Mouse (Mus musculus) lung, postnatal 0 days (tissue): ENCODE results near the gene Fbxw7. TPM values are rescaled to one million over a fixed set of nuclear protein-coding genes. Genes with fewer than 3 reads are reported as not detected.
"Not testable (repeated sequence)": the region's sequence is repeated elsewhere in the genome, so short reads cannot be mapped to it uniquely, and the experiment has no call there.

Experiments used
- ATAC-seq: fragments of 200-750 bp; cut with Nextera tagmentation; 2 replicates; pipeline ENCODE4 v1.8.0; 2017; ENCODE audit warnings: moderate library complexity
- DNase-seq: peaks from one replicate; pipeline ENCODE4 v3.0.0-alpha.2; 2016; ENCODE audit warnings: low spot score
- H3K27ac ChIP-seq: fragments of 300-500 bp; sonication (generic); 2 replicates; pipeline ENCODE4 v1.5.1; 2014; ENCODE audit warnings: antibody characterized with exemption, mild to moderate bottlenecking, low read length, mixed read lengths
- H3K27me3 ChIP-seq: fragments of 300-500 bp; sonication (generic); replicated peaks from 2 replicates; pipeline ENCODE4 v1.6.1; 2014; ENCODE audit warnings: low read length, mixed read lengths; ENCODE audit not compliant: insufficient read depth
- H3K36me3 ChIP-seq: fragments of 300-500 bp; sonication (generic); 2 replicates; pipeline ENCODE4 v1.6.1; 2014; ENCODE audit warnings: low read length, mixed read lengths; ENCODE audit not compliant: insufficient read depth
- H3K4me1 ChIP-seq: fragments of 300-500 bp; sonication (generic); 2 replicates; pipeline ENCODE4 v1.6.1; 2014; ENCODE audit warnings: antibody characterized with exemption, low read depth, low read length, mixed read lengths; ENCODE audit not compliant: insufficient read depth
- H3K4me2 ChIP-seq: fragments of 300-500 bp; sonication (generic); replicated peaks from 2 replicates; pipeline ENCODE4 v1.6.1; 2014; ENCODE audit warnings: low read depth, mild to moderate bottlenecking, low read length, moderate library complexity, mixed read lengths
- H3K4me3 ChIP-seq: fragments of 300-500 bp; sonication (generic); 2 replicates; pipeline ENCODE4 v1.5.1; 2014; ENCODE audit warnings: low read depth, low read length
- H3K9ac ChIP-seq: fragments of 300-500 bp; sonication (generic); replicated peaks from 2 replicates; pipeline ENCODE4 v1.6.1; 2014; ENCODE audit warnings: low read depth, mild to moderate bottlenecking
- H3K9me3 ChIP-seq: fragments of 300-500 bp; sonication (generic); 2 replicates; pipeline ENCODE4 v1.6.1; 2016; ENCODE audit warnings: low read length, mixed read lengths
- CTCF ChIP-seq: IDR thresholded peaks from 2 replicates; pipeline ENCODE4 v1.5.1; 2016; ENCODE audit warnings: antibody characterized with exemption, mild to moderate bottlenecking
- EP300 ChIP-seq: IDR thresholded peaks from 2 replicates; pipeline ENCODE4 v1.6.1; 2016; ENCODE audit warnings: antibody characterized with exemption, mild to moderate bottlenecking, control low read depth
- WGBS: fragments of 180-500 bp; shearing (Covaris S2); extraction: QIAGEN DNeasy Blood & Tissue Kit; methylation state at CpG from one replicate; pipeline ENCODE4 v1.1.7; 2014; 5-methylcytosine and 5-hydroxymethylcytosine counted together
- polyA plus RNA-seq: library from polyadenylated mRNA; unstranded; fragments of >200 nt; fragmentation: Nextera tagmentation; extraction: Ambion mirVana; gene quantifications from 2 replicates; pipeline ENCODE4 v1.2.1, GENCODE M21; 2015

Gene Fbxw7
- polyA plus RNA-seq, 1 experiment from 2014 or later = 8.2 TPM

DNA sequence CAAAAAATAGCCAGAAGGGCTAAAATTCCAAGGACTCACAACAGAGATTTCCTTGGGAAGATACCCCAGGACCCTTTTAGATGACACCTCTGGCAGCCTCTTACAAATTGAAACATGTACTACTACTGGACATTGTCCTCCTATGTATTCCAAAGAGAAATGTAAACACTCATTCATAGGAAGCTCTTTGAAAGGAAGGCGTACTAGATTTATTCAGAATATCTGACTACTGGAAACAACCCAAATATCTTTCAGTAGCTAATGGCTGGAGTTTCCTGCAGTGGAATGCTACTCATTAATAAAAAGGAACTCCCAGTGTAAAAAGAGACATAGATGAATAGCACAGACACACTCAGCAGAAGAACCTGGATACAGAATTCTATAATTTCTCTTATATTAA, 36.7 kb downstream of the Fbxw7 start:
- WGBS = 8% methylated on average over 1 of the region's 1 CpGs

GRCm38 (mm10) chr3:84852877-84853276, 37.8 kb downstream of the Fbxw7 start:
- H3K9ac ChIP-seq = no peak overlapping the region
- peak; percentile 73 for DNase-seq
- H3K4me2 ChIP-seq = no peak overlapping the region
- ATAC-seq = peak; percentile 83
- no peaks in the 10 kb centered on the region for H3K9me3 ChIP-seq
- TF ChIP-seq EP300 (peak; percentile 92), CTCF (no peak)
- H3K4me3 ChIP-seq = no peak overlapping the region
- H3K4me1 ChIP-seq = peaks cover 5% of the 10 kb centered on the region; the same call in 1 of the 2 replicates
- H3K27ac ChIP-seq = peak overlapping the region; percentile 35
- no peaks in the 10 kb centered on the region for H3K36me3 ChIP-seq
- H3K27me3 ChIP-seq = no peaks in the 10 kb centered on the region
- WGBS = 45% methylated on average over 7 of the region's 7 CpGs

More for the DNA sequence above, 36.7 kb downstream of the Fbxw7 start:
- DNase-seq = peak; percentile 59
- Histone ChIP-seq H3K4me1 (peaks cover 5% of the 10 kb centered on the region; the same call in 1 of the 2 replicates), H3K36me3 (no peaks in the 10 kb centered on the region), H3K27me3 (no peaks in the 10 kb centered on the region), H3K9ac (no peak overlapping the region), H3K4me3 (no peak overlapping the region), H3K27ac (no peak overlapping the region), H3K9me3 (no peaks in the 10 kb centered on the region), H3K4me2 (no peak overlapping the region)
- peak; percentile 18; the same call in 1 of the 2 replicates for ATAC-seq
- TF ChIP-seq CTCF (no peak), EP300 (peak; percentile 69)

GRCm38 (mm10) chr3:84854440-84854839, 39.4 kb downstream of the Fbxw7 start:
- 79% methylated on average over 1 of the region's 1 CpGs for WGBS
- TF ChIP-seq CTCF = no peak
- no peak for TF ChIP-seq EP300
- Histone ChIP-seq H3K4me2 (no peak overlapping the region), H3K4me1 (peaks cover 5% of the 10 kb centered on the region; the same call in 1 of the 2 replicates), H3K9me3 (no peaks in the 10 kb centered on the region), H3K36me3 (no peaks in the 10 kb centered on the region), H3K27ac (no peak overlapping the region), H3K4me3 (no peak overlapping the region), H3K9ac (no peak overlapping the region), H3K27me3 (no peaks in the 10 kb centered on the region)
- ATAC-seq (no peak), DNase-seq (no peak)

DNA sequence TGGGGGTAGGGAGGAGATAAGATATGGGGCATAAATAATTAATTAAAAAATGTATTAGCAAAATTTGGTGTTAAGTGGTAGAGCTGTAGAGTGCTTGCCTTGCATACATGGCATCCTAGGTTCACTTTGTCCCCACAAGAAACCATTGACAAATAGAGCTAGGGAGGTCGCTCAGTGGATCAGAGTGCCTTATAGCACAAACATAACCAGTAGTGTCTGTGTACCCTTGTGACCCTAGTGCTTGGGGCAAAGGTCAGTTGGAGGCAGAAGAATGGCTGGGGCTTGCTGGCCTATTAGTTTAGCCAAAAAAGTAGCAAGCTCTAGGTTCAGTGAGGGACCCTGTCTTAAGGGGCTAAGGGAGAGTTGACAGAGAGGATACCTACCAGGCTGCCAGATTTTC, 45.6 kb downstream of the Fbxw7 start:
- Histone ChIP-seq H3K36me3 (no peaks in the 10 kb centered on the region), H3K4me1 (no peaks in the 10 kb centered on the region), H3K9me3 (no peaks in the 10 kb centered on the region), H3K9ac (no peak overlapping the region), H3K4me3 (no peak overlapping the region), H3K4me2 (no peak overlapping the region), H3K27ac (no peak overlapping the region), H3K27me3 (no peaks in the 10 kb centered on the region)
- WGBS = 79% methylated on average over 1 of the region's 1 CpGs
- no peak for ATAC-seq
- TF ChIP-seq CTCF (no peak), EP300 (no peak)
- no peak for DNase-seq

GRCm38 (mm10) chr3:84861817-84862216, 46.7 kb downstream of the Fbxw7 start:
- H3K9me3 ChIP-seq, H3K27me3 ChIP-seq, H3K4me1 ChIP-seq, H3K9ac ChIP-seq, H3K27ac ChIP-seq, ATAC-seq, H3K4me2 ChIP-seq, H3K36me3 ChIP-seq, H3K4me3 ChIP-seq, DNase-seq: not testable (repeated sequence)
- 87% methylated on average over 3 of the region's 3 CpGs for WGBS

DNA sequence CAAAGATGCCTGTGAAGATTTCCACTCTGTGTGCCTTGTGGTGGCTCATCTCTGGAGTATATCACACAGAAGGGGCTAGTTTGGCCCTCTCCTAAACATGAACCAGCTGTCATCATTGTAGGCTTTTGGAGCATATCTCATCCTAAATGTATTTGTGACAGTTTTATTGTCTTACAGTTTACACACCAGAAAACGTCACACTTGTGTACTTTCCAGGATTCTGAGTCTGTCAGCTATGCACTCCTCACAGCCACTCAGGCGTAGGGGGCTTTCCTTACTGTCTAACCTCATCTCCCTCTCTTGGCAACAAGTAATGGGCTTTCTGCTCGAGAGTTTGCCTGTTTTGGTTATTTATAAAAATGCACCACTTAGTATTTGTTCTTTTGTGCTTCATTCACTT, 50.6 kb downstream of the Fbxw7 start:
- 56% methylated on average over 3 of the region's 3 CpGs for WGBS
- no peak overlapping the region for H3K27ac ChIP-seq
- H3K9ac ChIP-seq = no peak overlapping the region
- ATAC-seq (no peak), DNase-seq (no peak)
- TF ChIP-seq EP300 (no peak), CTCF (no peak)
- no peak overlapping the region for H3K4me2 ChIP-seq
- H3K9me3 ChIP-seq = no peaks in the 10 kb centered on the region
- H3K4me3 ChIP-seq = no peak overlapping the region
- no peaks in the 10 kb centered on the region for H3K27me3 ChIP-seq
- no peaks in the 10 kb centered on the region for H3K36me3 ChIP-seq
- H3K4me1 ChIP-seq = peaks cover 3% of the 10 kb centered on the region; the same call in 1 of the 2 replicates

DNA sequence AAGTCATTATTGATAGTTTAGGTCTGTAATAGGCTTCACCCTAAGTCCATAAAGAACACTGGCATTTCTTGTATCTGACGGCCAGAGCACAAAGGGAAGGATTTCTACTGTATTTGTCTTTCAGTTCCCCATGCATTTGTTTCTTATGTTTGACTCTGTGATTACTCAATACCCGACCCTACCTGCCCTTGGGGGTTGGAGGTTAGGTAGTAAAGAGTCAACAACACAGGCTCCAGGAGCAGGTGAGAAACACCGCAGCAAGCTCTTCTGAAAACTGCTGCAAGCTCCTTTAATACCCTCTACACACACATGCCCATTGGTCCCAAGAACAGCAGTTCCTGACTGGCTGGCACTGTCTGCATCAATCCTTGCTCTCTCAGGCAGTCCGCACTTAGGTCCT, 51.8 kb downstream of the Fbxw7 start:
- 41% methylated on average over 4 of the region's 4 CpGs for WGBS

More for the DNA sequence above, 51.8 kb downstream of the Fbxw7 start:
- DNase-seq = no peak
- Histone ChIP-seq H3K27ac (no peak overlapping the region), H3K27me3 (no peaks in the 10 kb centered on the region), H3K4me1 (peaks cover 3% of the 10 kb centered on the region; the same call in 1 of the 2 replicates), H3K36me3 (no peaks in the 10 kb centered on the region), H3K9me3 (no peaks in the 10 kb centered on the region), H3K4me2 (no peak overlapping the region), H3K4me3 (no peak overlapping the region), H3K9ac (no peak overlapping the region)
- no peak; the same call in 1 of the 2 replicates for ATAC-seq
- TF ChIP-seq CTCF = no peak
- no peak for TF ChIP-seq EP300
